In the genomic region with DNA sequence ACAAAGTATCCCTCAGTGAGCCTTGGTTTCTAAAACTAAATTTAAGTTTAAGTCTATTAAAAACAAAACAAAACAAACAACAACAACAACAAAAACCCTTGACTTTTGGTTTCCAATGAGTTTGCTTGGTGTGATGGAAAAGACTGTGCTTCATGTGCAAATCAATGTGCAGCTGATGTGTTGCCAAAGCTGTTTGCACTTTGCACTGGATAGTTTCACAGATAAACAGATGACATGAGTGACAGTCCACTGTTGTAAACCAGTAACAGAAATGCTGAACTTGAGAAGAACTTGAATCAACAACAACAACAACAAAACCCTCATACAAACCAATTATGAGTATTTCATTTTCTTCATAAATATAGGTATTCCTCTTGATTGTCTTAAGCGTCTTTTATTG, we compare ENCODE assay signal across 26 mouse cellular contexts.
"Had no signal": no experiment of that assay in that cellular context is flagged by ENCODE, and none has a peak within 500 bp of the region (broad histone marks: within the 10 kb centered on the region; RNA-seq: fewer than 3 reads in every experiment).

No protein-coding gene starts in this region.

- H3K4me1 ChIP-seq: embryonic facial prominence, embryonic 10.5 days; embryonic facial prominence, embryonic 12.5 days; embryonic facial prominence, embryonic 13.5 days; embryonic facial prominence, embryonic 15.5 days; forebrain, embryonic 10.5 days; forebrain, embryonic 12.5 days; forebrain, embryonic 13.5 days; forebrain, embryonic 15.5 days had no signal

- H3K9ac ChIP-seq: embryonic facial prominence, embryonic 12.5 days; embryonic facial prominence, embryonic 13.5 days; embryonic facial prominence, embryonic 15.5 days; forebrain, embryonic 12.5 days; forebrain, embryonic 13.5 days; forebrain, embryonic 15.5 days; forebrain, postnatal 0 days had no signal

- H3K27ac ChIP-seq: embryonic facial prominence, embryonic 10.5 days; embryonic facial prominence, embryonic 12.5 days; embryonic facial prominence, embryonic 13.5 days; embryonic facial prominence, embryonic 15.5 days; forebrain, embryonic 10.5 days; forebrain, embryonic 12.5 days; forebrain, embryonic 13.5 days; forebrain, embryonic 15.5 days; gastrocnemius, adult 2 months; heart, adult 2 months had no signal

- H3K27me3 ChIP-seq: embryonic facial prominence, embryonic 12.5 days; embryonic facial prominence, embryonic 13.5 days; embryonic facial prominence, embryonic 15.5 days; forebrain, embryonic 12.5 days; forebrain, embryonic 13.5 days; forebrain, embryonic 15.5 days had no signal

- H3K4me3 ChIP-seq: embryonic facial prominence, embryonic 10.5 days; embryonic facial prominence, embryonic 12.5 days; embryonic facial prominence, embryonic 13.5 days; embryonic facial prominence, embryonic 15.5 days; erythroblast, embryonic 14.5 days; forebrain, embryonic 10.5 days; forebrain, embryonic 12.5 days; forebrain, embryonic 13.5 days; forebrain, embryonic 15.5 days; gastrocnemius, adult 2 months; heart, adult 2 months had no signal

- H3K36me3 ChIP-seq: embryonic facial prominence, embryonic 10.5 days; embryonic facial prominence, embryonic 12.5 days; embryonic facial prominence, embryonic 13.5 days; embryonic facial prominence, embryonic 15.5 days; forebrain, embryonic 10.5 days; forebrain, embryonic 12.5 days; forebrain, embryonic 15.5 days had no signal

- DNase-seq: cerebellum, adult 8-10 months; cerebellum, adult 9-10 months; cerebellum, adult 9-11 months; cerebellum, postnatal 10 days; cerebellum, postnatal 14 days; cerebellum, postnatal 25 days; cerebellum, postnatal 36 days; embryo, embryonic 11 days; forebrain, postnatal 0 days; gastrocnemius, adult 2 months; gastrocnemius, postnatal 10 days; gastrocnemius, postnatal 14 days; gastrocnemius, postnatal 25 days; gastrocnemius, postnatal 36 days; heart, adult 11 months; heart, adult 18-20 months; heart, adult 2 months had no signal
